Mouse (Mus musculus) liver, embryonic 14.5 days (tissue): ENCODE data around the gene Hspa12b. TPM values are rescaled to one million over a fixed set of nuclear protein-coding genes. Genes with fewer than 3 reads are reported as not detected.
A peak's percentile ranks its signal among the peaks of the same experiment; 100 is the strongest.

ENCODE experiments used
- ATAC-seq: fragments of 200-750 bp; cut with Nextera tagmentation; 2 replicates; pipeline ENCODE4 v1.8.0; 2017; ENCODE audit warnings: moderate number of reproducible peaks, mild to moderate bottlenecking, moderate library complexity; ENCODE audit not compliant: insufficient read depth
- DNase-seq, 3 experiments: peaks; one replicate each; pipeline ENCODE4 v3.0.0-alpha.2; 2012 to 2013; ENCODE audit warnings: low read depth in 3 of 3, low spot score in 3 of 3
- H3K27ac ChIP-seq: fragments of 300-500 bp; sonication (generic); 2 replicates; pipeline ENCODE4 v1.5.1; 2014; ENCODE audit warnings: moderate library complexity, mild to moderate bottlenecking, control low read depth, inconsistent platforms
- H3K27me3 ChIP-seq: fragments of 300-500 bp; sonication (generic); 2 replicates; pipeline ENCODE4 v1.6.1; 2014; ENCODE audit warnings: mild to moderate bottlenecking, low read length, moderate library complexity; ENCODE audit not compliant: control insufficient read depth, insufficient read depth
- H3K36me3 ChIP-seq: fragments of 300-500 bp; sonication (generic); replicated peaks from 2 replicates; pipeline ENCODE4 v1.6.1; 2014; ENCODE audit warnings: low read depth; ENCODE audit not compliant: control insufficient read depth, insufficient read depth
- H3K4me1 ChIP-seq, 2 experiments: fragments of 200-500 bp in 1 of 2; fragments of 300-500 bp in 1 of 2; sonication (generic) in 1 of 2; replicated peaks; 2 replicates each; pipeline ENCODE4 v1.6.1; 2012 to 2014; ENCODE audit warnings: antibody characterized with exemption in 1 of 2, inconsistent platforms in 1 of 2, low read length in 1 of 2; ENCODE audit not compliant: control insufficient read depth in 2 of 2, insufficient read depth in 2 of 2
- H3K4me2 ChIP-seq: fragments of 300-500 bp; sonication (generic); 2 replicates; pipeline ENCODE4 v1.6.1; 2014; ENCODE audit warnings: low read depth, mild to moderate bottlenecking, control low read depth, moderate library complexity
- H3K4me3 ChIP-seq, 2 experiments: fragments of 200-500 bp in 1 of 2; fragments of 300-500 bp in 1 of 2; sonication (generic) in 1 of 2; 2 replicates each; pipeline ENCODE4 v1.5.1; 2012 to 2014; ENCODE audit warnings: low read depth in 2 of 2, low read length in 2 of 2, mild to moderate bottlenecking in 2 of 2, control low read depth in 1 of 2, inconsistent platforms in 1 of 2, moderate library complexity in 1 of 2; ENCODE audit not compliant: insufficient read depth in 1 of 2
- H3K9ac ChIP-seq: fragments of 300-500 bp; sonication (generic); replicated peaks from 2 replicates; pipeline ENCODE4 v1.6.1; 2014; ENCODE audit warnings: mild to moderate bottlenecking, control low read depth, moderate library complexity
- H3K9me3 ChIP-seq: fragments of 300-500 bp; sonication (generic); 2 replicates; pipeline ENCODE4 v1.6.1; 2016; ENCODE audit warnings: low read length, mixed read lengths; ENCODE audit not compliant: control insufficient read depth
- CTCF ChIP-seq: IDR thresholded peaks from 2 replicates; pipeline ENCODE4 v1.5.1; 2016; ENCODE audit warnings: antibody characterized with exemption, low read depth, control low read depth
- EP300 ChIP-seq: IDR thresholded peaks from 2 replicates; pipeline ENCODE4 v1.6.1; 2016; ENCODE audit warnings: antibody characterized with exemption, low read depth
- WGBS: fragments of 180-500 bp; shearing (Covaris S2); extraction: QIAGEN DNeasy Blood & Tissue Kit; methylation state at CpG from one replicate; pipeline ENCODE4 v1.1.7; 2014; ENCODE audit not compliant: insufficient replicate concordance; 5-methylcytosine and 5-hydroxymethylcytosine counted together
- polyA plus RNA-seq, 2 experiments: library from polyadenylated mRNA; depleted of rRNA in 1 of 2; stranded (reverse) in 1 of 2; unstranded in 1 of 2; fragments of >200 nt; fragmentation: Nextera tagmentation in 1 of 2; extraction: Ambion mirVana in 1 of 2; gene quantifications; 2 replicates each; pipeline versions ENCODE4 v1.2.1 to v1.2.3; 2012 to 2014

Hspa12b gene
- polyA plus RNA-seq, 2 experiments, result 0.71 to 2.1 TPM

DNA sequence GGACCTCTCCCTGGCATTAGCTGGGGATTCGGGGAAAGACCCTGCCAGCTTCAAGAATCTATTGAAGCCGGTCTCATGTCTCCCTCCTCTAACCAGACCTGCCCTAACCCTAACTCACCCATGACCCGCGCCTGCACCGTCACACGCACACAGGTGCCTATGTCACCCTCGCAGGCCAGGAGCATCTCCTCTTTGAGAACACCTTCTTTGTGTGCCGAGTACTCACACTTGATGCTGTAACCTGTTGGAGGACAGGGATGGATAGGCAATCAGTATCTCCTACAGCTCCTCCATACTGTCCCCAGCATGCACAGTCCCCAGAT, 19.9 kb downstream of the Hspa12b start:
- 94% methylated on average over 8 of the region's 8 CpGs for WGBS
- Histone ChIP-seq H3K27ac (no peak overlapping the region), H3K36me3 (peaks cover 78% of the 10 kb centered on the region), H3K4me2 (no peak overlapping the region), H3K4me1 (peaks cover 8 to 10% of the 10 kb centered on the region in 2 experiments), H3K27me3 (no peaks in the 10 kb centered on the region), H3K9me3 (no peaks in the 10 kb centered on the region), H3K9ac (no peak overlapping the region), H3K4me3 (no peak overlapping the region)
- TF ChIP-seq EP300, result no peak
- TF ChIP-seq CTCF, result no peak
- no peak for DNase-seq
- no peak for ATAC-seq

DNA sequence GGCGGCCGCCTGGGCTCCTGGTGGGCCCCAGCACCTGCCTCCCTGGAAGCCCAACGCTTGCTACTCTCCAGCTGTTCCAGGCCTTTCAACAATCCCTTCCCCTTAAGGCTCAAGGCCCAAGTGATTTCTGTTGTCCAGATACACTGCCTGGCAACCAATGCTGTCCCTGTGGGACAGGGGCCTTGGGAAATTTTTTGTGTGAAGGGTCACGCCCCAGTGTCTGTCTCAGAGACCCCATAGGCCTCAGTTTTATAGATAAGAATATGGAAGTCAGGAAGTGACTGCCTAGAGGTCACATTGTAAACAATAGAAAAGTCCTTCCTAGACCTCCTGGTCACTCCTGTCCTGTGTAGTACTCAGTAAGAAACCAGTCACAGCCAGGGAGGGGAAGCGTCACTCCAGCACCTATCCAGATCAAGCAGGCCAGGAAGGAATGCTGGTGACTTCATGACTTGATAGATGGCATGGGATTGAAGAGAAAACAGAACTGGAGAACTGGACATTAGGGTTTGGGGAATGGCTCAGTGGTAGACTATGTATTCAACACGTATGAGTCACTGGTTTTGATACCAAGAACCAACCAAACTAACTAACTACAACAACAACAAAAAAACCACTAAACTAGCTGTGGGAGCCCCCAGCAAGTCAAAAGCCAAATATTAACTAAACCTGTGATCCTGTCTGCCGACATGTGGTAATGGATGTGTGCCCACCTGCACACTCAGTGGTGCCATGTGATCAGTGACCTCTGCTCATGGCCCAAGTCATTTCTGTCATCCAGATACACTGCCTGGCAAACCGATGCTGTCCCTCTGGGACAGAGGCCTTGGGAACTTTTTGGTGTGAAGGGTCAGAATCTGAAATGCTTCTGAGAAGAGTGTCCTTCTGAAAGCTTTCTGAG, 21.5 kb downstream of the Hspa12b start:
- H3K27ac ChIP-seq, result no peak overlapping the region
- H3K27me3 ChIP-seq, result no peaks in the 10 kb centered on the region

DNA sequence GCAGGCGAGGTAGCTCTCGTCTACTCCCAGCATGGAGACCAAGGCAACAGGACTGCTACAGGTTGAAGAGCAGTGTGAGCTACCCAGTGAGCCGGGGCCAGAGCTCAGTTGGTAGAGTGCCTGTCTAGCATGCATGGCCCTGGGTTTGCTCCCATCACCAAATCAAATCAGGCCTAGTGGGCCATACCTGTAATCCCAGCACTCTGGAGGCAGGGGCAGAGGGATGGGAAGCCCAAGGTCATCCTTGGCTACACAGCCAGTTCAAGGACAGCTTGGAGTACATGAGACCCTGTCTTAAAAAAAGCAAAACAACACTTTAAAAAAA, 22.1 kb downstream of the Hspa12b start:
- Histone ChIP-seq H3K36me3 (peaks cover 83% of the 10 kb centered on the region), H3K27ac (no peak overlapping the region), H3K4me3 (no peak overlapping the region), H3K27me3 (no peaks in the 10 kb centered on the region), H3K9ac (no peak overlapping the region), H3K9me3 (no peaks in the 10 kb centered on the region), H3K4me2 (no peak overlapping the region), H3K4me1 (peaks cover 17 to 24% of the 10 kb centered on the region in 2 experiments)
- ATAC-seq (no peak), DNase-seq (no peak)
- no peak for TF ChIP-seq CTCF
- TF ChIP-seq EP300, result no peak
- 89% methylated on average over 3 of the region's 3 CpGs for WGBS

More for the DNA sequence above, 21.5 kb downstream of the Hspa12b start:
- Histone ChIP-seq H3K9ac (no peak overlapping the region), H3K36me3 (peaks cover 84% of the 10 kb centered on the region), H3K4me3 (no peak overlapping the region), H3K4me1 (peaks cover 17 to 22% of the 10 kb centered on the region in 2 experiments), H3K9me3 (no peaks in the 10 kb centered on the region), H3K4me2 (no peak overlapping the region)
- no peak for DNase-seq
- no peak for ATAC-seq
- TF ChIP-seq EP300 (no peak), CTCF (no peak)
- WGBS, result 82% methylated on average over 8 of the region's 8 CpGs

DNA sequence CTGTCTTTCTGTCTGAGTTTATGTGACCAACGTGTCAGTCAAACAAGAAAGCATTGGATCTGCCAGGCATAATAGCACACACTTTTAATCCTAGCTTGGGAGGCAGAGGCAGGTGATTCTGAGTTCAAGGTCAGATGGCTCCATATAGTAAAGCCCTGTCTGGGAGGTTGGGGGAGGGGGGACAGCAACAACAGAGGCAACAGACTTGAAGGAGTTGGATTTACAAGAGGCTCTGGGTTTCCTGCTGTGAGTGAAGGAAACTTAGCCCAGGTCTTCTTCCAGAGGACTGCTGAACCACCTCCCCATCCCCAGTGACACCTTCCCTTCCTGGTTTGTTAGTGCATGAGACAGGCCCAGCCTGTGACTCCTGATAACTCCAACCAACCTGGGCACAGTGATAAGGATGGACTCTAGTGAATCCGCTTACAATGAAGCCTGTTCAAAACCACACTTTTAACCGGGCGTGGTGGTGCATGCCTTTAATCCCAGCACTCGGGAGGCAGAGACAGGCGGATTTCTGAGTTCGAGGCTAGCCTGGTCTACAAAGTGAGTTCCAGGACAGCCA, 25.2 kb downstream of the Hspa12b start:
- peak overlapping the region; percentile 53 for H3K4me2 ChIP-seq
- H3K4me3 ChIP-seq, result no peak overlapping the region
- H3K9me3 ChIP-seq, result no peaks in the 10 kb centered on the region
- H3K36me3 ChIP-seq, result peaks cover 66% of the 10 kb centered on the region
- peak; percentile 93 for ATAC-seq
- 37% methylated on average over 7 of the region's 7 CpGs for WGBS
- peak; percentile 80 to 86 (median 81) for DNase-seq
- TF ChIP-seq CTCF, result no peak
- peak; percentile 92 for TF ChIP-seq EP300
- peak overlapping the region; percentile 81 for H3K27ac ChIP-seq
- peaks cover 20 to 26% of the 10 kb centered on the region in 2 experiments for H3K4me1 ChIP-seq
- no peaks in the 10 kb centered on the region for H3K27me3 ChIP-seq
- H3K9ac ChIP-seq, result peak overlapping the region; percentile 31

DNA sequence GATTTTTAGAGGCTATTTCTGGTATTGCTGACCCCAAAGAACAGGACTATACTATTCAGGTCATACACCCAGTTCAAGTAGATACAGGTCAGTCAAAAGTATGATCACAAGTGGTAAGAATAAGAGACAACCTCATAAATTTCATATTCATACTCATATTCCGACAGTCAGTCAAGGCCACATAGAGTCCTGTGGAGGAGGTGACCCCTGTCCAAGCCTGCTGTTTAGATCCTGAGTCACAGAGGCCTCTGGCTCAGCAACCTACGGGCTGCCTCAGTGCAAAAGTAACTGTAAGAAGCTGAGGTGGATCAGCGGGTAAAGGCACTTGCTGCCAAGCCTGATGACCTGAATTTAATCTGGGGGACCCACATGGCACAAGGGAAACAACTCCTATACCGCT, 27.0 kb downstream of the Hspa12b start:
- peaks cover 28 to 35% of the 10 kb centered on the region in 2 experiments for H3K4me1 ChIP-seq
- DNase-seq, result no peak
- H3K9ac ChIP-seq, result no peak overlapping the region
- H3K4me3 ChIP-seq, result no peak overlapping the region
- WGBS, result 81% methylated on average over 4 of the region's 4 CpGs
- no peak for ATAC-seq
- H3K27ac ChIP-seq, result no peak overlapping the region
- H3K36me3 ChIP-seq, result peaks cover 48% of the 10 kb centered on the region
- no peak overlapping the region for H3K4me2 ChIP-seq
- TF ChIP-seq CTCF (no peak), EP300 (no peak)
- H3K9me3 ChIP-seq, result no peaks in the 10 kb centered on the region
- H3K27me3 ChIP-seq, result no peaks in the 10 kb centered on the region
